Mouse (Mus musculus) v-Abl transformed pro-B cells (cell line): ENCODE data around the gene Sema3a.

Experiments
- in situ Hi-C, 2 experiments: fragments of 400-800 bp; cut with MboI; formaldehyde crosslinking; loops; one replicate each; pipeline ENCODE4 v1.15.1; 2025; ENCODE audit not compliant: unreplicated experiment in 2 of 2

Gene Sema3a

GRCm38 (mm10) chr5:13636237-13636636, 511.0 kb downstream of the Sema3a start:
- in situ Hi-C loops: loop anchor here in 1 of 2 experiments (5.0 kb wide), 1 partner anchor 1594 kb away; no protein-coding TSS in a partner anchor
